Mouse (Mus musculus): Measurements from ENCODE around the gene Nfib.

- TF ChIP-seq POLR2A (IDR thresholded peaks at IDR 0.05; ENCODE audit: insufficient read length, low read depth) = no peak
- TF ChIP-seq MAX (IDR thresholded peaks at IDR 0.05; ENCODE audit: low read depth) = no peak
- no peak for TF ChIP-seq E2F4 (IDR thresholded peaks at IDR 0.05; ENCODE audit: insufficient read depth)
- TF ChIP-seq USF1 (IDR thresholded peaks at IDR 0.05; ENCODE audit: low read depth) = peak; percentile 97
- TF ChIP-seq MYOD1 (IDR thresholded peaks at IDR 0.05; ENCODE audit: control insufficient read depth in 1 of 3, insufficient read length in 2 of 3, low read depth in 2 of 3) = no peak
These were observed 258.4 kb downstream of the Nfib start for GRCm38 (mm10) chr4:82447061-82447671.

Data from myocyte (in vitro differentiated cells).